Mouse (Mus musculus) Muller cell, postnatal 12 days (primary cell): ENCODE measurements around the gene Olfr1186.
"Not testable (repeated sequence)": the region's sequence is repeated elsewhere in the genome, so short reads cannot be mapped to it uniquely, and the experiment has no call there.

Experiments used
- DNase-seq: peaks from one replicate; pipeline ENCODE4 v3.0.0-alpha.2; 2015; ENCODE audit errors: inconsistent ontology term

Olfr1186 gene

GRCm38 (mm10) chr2:88518251-88518650 lies at the start of gene Olfr1186:
Gene Olfr1186, plus strand, starts transcription at chr2:88518551.
- DNase-seq = no peak

DNA sequence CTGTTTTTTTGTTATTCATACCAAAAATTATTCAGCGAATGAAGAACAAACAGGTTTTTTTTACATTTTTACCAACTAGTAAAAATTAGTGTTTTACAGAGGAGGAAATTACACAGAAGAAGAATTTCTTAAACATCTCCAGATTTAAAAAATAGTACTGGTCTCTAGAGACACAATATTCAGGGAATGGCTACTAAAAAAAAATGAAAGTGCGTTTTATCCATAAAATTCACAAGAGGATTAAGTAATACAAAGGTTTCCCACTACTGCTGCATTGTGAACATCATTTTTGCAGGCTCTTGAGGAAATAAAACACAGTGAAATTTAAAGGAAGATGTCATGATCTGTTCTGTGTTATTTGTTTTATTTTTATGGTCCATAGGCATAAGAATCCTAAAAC lies 35.1 kb upstream of the Olfr1186 start, which contains the start of gene Olfr1184:
TSS of gene Olfr1184 (plus strand) at position 301 of the 400 bp plus-strand sequence.
- no peak for DNase-seq

GRCm38 (mm10) chr2:88493020-88493419 lies 25.3 kb upstream of the Olfr1186 start, which contains the start of gene Olfr1185-ps1:
Gene Olfr1185-ps1, plus strand, starts transcription at chr2:88493320.
- DNase-seq = no peak

- no peak for DNase-seq
Measured at GRCm38 (mm10) chr2:88525720-88526119, 7.4 kb downstream of the Olfr1186 start.

DNA sequence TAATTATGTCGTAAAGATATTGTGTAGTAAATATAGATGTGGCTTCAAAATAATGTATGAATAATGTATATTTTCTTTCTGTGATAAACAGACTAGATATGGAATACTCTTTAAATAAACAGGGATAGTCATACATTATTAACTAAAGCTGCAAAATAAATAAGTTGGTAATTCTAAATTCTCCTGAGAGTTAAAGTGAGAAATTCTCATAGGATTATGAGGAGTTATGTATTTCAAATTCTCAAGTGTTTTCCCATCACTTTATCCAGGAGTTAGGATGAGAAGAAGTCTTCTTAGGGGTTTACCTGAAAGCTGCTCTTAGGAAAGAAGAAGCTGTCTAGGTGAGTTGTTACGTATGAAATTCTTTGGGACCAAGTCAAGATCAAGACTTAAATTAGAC lies 38.3 kb downstream of the Olfr1186 start, which contains the start of gene Olfr1188:
TSS of gene Olfr1188 (plus strand) at position 301 of the 400 bp plus-strand sequence.
- DNase-seq = no peak

DNA sequence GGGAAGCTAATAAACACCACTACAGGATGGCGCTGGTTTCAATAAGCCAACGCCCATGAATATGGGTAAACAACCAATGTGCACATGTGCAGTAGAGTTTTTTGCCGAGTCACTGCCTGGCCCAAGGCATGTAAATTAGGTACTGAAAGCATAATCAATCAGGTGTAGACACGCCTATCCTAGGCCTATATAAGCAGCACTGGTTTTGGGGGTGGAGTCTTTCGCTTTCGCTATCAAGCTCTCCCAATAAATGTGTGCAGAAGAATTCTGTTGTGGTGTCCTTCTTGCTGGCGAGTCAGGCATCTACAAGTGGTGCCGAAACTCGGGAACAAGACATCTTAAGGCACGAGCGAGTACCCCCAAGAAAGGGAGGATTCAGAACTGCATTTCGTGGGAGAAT lies 54.3 kb downstream of the Olfr1186 start:
- DNase-seq = not testable (repeated sequence)
